Mouse (Mus musculus) liver, adult (tissue): ENCODE data around the gene Phc2.

ENCODE experiments used
- GATA4 ChIP-seq: IDR thresholded peaks from 2 replicates; pipeline ENCODE4 v1.6.1; 2014; ENCODE audit warnings: mild to moderate bottlenecking, low read length; ENCODE audit not compliant: insufficient replicate concordance

The Phc2 gene

DNA sequence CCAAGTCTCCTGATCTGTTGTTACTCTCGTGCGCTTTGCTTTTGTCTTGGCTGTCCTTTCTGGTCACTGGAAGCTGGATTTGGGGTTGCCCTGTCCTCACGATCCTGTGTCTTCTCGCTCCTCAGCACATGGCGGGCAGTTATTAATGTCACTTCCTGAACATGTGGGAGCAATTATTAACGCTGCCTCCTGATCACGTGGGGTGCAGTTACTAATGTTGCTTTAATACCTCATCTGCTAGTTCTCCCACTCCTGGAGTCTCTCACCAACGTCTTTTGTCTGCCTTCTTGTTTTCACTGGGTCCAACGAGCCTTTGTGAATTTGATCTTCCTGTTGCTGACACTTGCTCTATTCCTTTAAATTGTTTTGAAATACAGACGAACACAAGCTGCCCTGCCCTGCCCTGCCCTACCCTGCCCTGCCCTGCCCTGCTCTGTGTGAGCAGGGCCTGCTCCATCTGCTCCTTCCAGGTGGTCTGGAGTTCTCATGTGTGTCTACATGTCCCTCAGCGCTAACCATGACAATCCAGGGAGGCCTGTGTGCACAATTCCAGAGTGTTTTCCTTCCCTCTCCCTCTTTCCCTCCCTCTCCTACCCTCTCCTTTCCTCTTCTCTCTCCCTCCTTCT, 16.2 kb downstream of the Phc2 start:
- no peak for TF ChIP-seq GATA4

DNA sequence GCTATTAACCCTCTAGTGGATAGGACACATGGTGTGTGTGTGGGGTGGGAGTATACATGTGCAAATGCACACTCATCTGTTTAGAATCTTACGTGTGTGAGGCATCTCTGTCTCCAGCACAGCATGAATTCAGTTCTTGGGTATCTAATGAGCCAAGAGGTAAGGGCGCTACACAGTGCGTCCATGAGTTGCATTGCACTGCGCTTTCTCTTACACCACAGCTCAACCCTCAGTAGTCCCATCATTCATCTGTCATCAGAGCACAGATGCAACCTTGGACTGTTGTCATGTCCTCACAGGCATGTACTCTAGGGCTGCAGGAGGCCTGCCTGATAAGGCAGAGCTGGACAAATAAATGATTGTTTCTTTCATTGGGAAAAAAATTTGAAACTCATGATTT, 18.0 kb downstream of the Phc2 start:
- no peak for TF ChIP-seq GATA4

DNA sequence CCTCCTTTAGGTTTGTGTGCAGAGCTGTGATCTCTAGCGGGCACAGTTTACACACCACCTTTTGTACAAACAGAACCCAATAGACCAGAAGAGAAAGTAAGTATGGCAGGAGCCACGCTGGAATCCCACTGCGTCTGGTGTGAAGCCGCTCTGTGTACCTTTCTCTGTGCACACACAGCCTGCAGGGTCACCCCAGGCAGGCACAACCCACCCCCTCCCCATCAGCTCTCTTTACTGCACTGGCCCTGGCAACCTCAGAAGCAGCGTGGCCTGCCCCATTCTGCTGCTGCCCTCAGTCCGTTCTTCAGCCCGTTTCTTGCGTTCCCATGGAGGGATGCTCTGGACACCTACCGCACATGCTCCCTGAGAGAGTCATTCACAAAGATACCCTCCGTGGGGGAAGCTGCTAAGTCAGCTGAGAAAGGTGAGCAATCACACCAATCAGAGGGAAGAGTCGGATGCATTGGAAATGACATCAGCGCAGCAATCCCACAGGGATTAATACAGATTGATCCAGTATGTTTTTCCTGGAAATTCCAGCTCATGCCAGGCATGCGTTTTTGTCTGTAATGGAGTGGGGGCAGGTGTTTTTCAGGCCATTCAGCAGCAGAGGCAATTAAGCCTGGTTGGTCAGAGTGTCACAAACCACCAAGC, 24.2 kb downstream of the Phc2 start:
- no peak for TF ChIP-seq GATA4

- no peak for TF ChIP-seq GATA4
Measured at GRCm38 (mm10) chr4:128681126-128681525, 26.6 kb downstream of the Phc2 start.

- no peak for TF ChIP-seq GATA4
Measured at GRCm38 (mm10) chr4:128682281-128682680, 27.8 kb downstream of the Phc2 start.

DNA sequence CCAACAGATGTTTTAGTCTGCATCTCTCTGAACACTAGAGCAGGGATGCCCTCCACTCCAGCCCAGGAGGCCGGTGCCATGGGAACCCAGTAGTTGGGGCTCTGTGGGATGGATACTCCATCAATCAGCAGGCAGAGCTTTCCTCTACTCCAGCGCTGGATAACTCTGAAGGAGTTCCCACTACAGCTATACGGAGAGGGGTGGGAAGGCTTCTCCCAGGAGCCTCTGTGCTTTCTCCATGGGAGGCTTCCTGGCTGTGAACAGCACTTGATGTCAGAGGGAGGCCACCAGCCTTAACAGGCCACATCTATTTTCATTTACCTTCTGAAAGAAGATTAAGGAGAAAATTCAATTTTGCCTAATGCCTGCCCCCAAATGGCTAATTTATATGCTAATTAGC, 29.2 kb downstream of the Phc2 start:
- TF ChIP-seq GATA4: no peak

- no peak for TF ChIP-seq GATA4
Measured at GRCm38 (mm10) chr4:128684108-128684507, 29.6 kb downstream of the Phc2 start.

- TF ChIP-seq GATA4: no peak
Measured at GRCm38 (mm10) chr4:128688513-128688913, 34.0 kb downstream of the Phc2 start.

GRCm38 (mm10) chr4:128688976-128689375, 34.5 kb downstream of the Phc2 start:
- no peak for TF ChIP-seq GATA4

DNA sequence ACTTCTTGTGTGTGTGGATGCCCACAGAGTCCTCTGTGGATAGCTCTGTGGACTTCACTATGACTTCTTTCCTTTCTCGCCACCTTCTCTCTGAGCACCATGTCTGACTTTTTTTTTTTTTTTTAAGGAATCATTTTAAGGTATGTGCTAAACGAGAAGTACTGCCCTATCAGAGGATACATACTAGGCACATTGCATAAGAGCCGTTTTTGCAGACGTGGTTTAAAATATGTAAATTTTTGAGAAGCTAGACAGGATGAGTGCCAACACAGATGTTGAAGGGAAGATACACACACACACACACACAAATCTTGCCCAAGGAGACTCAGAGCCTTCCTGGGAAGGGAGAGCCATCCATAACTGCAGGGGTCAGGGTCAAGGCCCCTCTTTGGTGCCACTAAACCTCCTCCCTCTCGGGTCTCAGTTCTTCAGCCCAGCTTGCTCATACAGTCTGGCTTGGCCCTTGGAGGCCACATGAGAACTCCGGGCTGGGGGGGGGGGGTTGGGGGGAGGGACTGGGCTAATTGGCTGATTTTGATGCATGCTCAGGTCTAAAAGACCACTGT, 35.3 kb downstream of the Phc2 start:
- TF ChIP-seq GATA4: no peak

GRCm38 (mm10) chr4:128691195-128691594, 36.7 kb downstream of the Phc2 start:
- no peak for TF ChIP-seq GATA4

DNA sequence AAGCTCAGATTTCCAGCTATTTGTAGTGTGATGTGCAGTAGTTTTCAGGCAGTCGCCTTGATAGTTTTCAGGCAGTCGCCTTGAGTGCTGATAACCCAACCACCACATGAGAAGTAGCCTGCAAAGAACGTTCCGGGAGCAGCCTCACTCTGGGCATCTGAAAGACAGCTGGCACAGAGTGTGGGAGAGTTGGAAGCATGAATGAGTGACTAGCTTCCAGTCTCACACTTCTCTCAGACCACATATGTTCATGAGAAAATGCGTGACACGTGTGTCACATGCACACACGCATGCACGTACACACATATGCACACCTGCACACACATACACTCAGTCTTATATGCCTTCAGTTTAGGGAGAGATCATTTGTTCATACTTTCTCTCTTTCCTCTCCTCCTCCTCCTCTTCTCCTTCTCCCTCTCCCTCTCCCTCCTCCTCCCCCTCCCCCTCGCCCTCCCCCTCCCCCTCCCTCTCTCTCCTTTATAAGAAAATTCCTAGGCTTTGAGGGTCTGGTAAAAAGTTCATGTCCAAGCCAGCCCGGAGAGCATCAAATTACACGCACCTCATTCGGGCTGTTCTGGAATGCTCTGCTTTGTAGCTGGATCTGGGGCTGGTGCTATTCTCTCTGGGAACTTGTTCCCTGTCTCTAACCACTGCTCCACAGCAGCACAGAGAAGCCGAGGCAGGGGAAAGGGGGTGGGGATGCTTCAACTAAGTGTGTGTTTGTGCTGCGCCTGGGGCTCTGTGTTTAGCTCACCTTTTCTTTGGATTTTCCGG, 37.8 kb downstream of the Phc2 start:
- no peak for TF ChIP-seq GATA4

DNA sequence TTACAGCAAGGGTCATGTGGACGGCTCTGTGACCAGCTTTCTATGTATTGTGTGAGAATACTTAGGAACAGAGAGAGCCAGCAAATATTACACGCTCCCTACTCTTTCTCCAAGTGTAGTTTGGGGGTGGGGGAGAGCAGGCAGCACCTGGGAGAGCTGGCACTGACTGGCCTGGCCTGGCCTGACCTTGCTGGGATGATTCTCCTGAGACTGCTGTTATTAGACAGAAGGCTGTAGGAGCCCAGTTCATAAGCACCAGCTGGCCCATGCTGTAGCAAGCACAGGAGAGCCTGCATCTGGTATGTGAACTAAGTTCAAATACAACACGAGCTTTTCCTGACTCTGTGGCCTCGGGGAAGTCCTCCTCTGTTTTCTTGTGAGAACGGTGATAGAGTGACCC, 38.7 kb downstream of the Phc2 start:
- TF ChIP-seq GATA4: no peak

- no peak for TF ChIP-seq GATA4
Measured at GRCm38 (mm10) chr4:128694315-128694714, 39.8 kb downstream of the Phc2 start.

DNA sequence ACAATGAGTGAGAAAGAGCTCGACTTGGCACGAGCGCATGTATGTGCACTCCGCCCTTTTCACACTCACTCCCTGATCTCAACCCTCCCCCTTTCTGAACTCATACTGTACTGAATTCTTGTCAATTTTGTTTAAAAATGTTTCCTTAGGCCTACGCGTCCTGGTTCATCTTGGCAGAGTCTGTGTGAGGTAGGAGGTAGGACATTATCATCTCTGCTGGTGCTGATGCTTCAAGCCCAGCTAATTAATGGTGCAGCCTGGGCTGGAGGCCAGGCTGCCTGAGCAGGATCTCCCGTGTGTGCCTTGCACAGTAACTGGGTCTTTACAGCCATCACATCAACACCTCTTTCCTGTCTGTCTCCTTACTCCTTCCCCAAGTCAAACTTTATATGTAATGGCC, 40.6 kb downstream of the Phc2 start:
- TF ChIP-seq GATA4: no peak

- TF ChIP-seq GATA4: no peak
Measured at GRCm38 (mm10) chr4:128698011-128698861, 43.7 kb downstream of the Phc2 start.

GRCm38 (mm10) chr4:128699916-128700315, 45.4 kb downstream of the Phc2 start:
- TF ChIP-seq GATA4: no peak
